Mouse (Mus musculus): ENCODE results near the gene Egr4. TPM values are rescaled to one million over a fixed set of nuclear protein-coding genes. Genes with fewer than 3 reads are reported as not detected.

Egr4 gene
- polyA plus RNA-seq (2015; fragmentation: Nextera tagmentation; extraction: Ambion mirVana): not detected in 2 replicates

DNA sequence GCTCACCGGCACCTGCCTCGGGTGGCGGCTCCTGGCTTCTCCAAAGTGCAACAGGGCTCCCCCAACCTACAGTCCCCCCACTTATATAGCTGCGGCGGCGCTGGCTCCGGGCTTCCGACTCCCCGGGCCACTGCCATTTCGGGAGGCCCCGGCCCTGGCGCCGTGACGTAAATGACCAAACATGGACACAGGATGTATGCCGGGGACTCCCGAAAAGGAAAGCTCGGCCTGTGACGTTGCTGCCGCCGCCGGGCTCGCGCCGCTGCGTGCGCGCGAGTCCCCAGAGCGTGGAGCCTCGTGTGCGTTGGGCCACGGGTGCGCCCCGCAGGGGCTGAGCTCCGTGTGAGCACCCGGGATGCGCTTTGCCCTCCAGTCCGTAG lies at the start of gene Egr4:
TSS of gene Egr4 (minus strand) at position 59 of the 380 bp plus-strand sequence.
- DNase-seq (ENCODE audit: low spot score) (peak; percentile 10), ATAC-seq (0 out of 2 replicates have a peak, but pooled peaks have one; percentile 33)
- no peak for TF ChIP-seq EP300 (IDR thresholded peaks at IDR 0.05)
- TF ChIP-seq CTCF (IDR thresholded peaks at IDR 0.05): no peak
- Histone ChIP-seq H3K27me3 (replicated peaks; ENCODE audit: insufficient read depth, low read length) (peaks cover 41% of the 10 kb centered on the region), H3K36me3 (ENCODE audit: insufficient read depth, low read length) (no peaks in the 10 kb centered on the region), H3K9me3 (ENCODE audit: low read length) (no peaks in the 10 kb centered on the region), H3K4me3 (ENCODE audit: low read depth, low read length) (peak within 1 kb of the TSS; percentile 32), H3K27ac (ENCODE audit: low read length) (no peak within 1 kb of the TSS), H3K9ac (replicated peaks; ENCODE audit: low read depth) (no peak within 1 kb of the TSS), H3K4me1 (ENCODE audit: insufficient read depth, low read depth, low read length) (no peaks in the 10 kb centered on the region), H3K4me2 (replicated peaks; ENCODE audit: low read depth, low read length) (peak within 1 kb of the TSS; percentile 58)
- WGBS: under 1% methylated on average over 37 of the region's 38 CpGs

DNA sequence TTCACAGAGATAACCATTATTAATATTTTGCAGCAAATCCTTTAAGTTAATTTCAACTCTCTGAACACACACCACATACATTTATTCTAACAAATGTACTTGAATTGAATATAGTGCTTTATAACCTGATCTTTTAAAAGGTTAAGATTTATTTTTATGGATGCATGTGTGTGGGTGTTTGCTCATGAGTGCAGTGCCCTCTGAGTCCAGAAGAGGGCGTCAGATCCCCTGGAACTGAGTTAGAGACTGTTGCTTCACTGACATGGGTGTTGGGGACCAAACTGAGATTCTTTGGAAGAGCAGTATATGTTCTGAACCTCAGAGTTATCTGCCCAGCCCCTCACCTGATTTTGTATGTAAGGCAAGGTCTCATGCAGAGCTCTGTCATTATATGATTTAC lies 49.0 kb upstream of the Egr4 start:
- H3K27me3 ChIP-seq (replicated peaks; ENCODE audit: insufficient read depth, low read length): no peaks in the 10 kb centered on the region
- H3K9me3 ChIP-seq (ENCODE audit: low read length): no peaks in the 10 kb centered on the region
- H3K9ac ChIP-seq (replicated peaks; ENCODE audit: low read depth): no peak overlapping the region
- WGBS: 3% methylated on average over 1 of the region's 1 CpGs
- H3K4me3 ChIP-seq (ENCODE audit: low read depth, low read length): no peak overlapping the region
- DNase-seq (ENCODE audit: low spot score) (no peak), ATAC-seq (no peak)
- no peaks in the 10 kb centered on the region for H3K4me1 ChIP-seq (ENCODE audit: insufficient read depth, low read depth, low read length)
- no peak overlapping the region for H3K4me2 ChIP-seq (replicated peaks; ENCODE audit: low read depth, low read length)
- no peak overlapping the region for H3K27ac ChIP-seq (ENCODE audit: low read length)
- no peaks in the 10 kb centered on the region for H3K36me3 ChIP-seq (ENCODE audit: insufficient read depth, low read length)
- TF ChIP-seq CTCF (IDR thresholded peaks at IDR 0.05): peak; percentile 6; the same call in 1 of the 2 replicates
- no peak for TF ChIP-seq EP300 (IDR thresholded peaks at IDR 0.05)

GRCm38 (mm10) chr6:85547642-85548041 lies 34.3 kb upstream of the Egr4 start:
- Histone ChIP-seq H3K27me3 (replicated peaks; ENCODE audit: insufficient read depth, low read length) (no peaks in the 10 kb centered on the region), H3K27ac (ENCODE audit: low read length) (no peak overlapping the region), H3K36me3 (ENCODE audit: insufficient read depth, low read length) (no peaks in the 10 kb centered on the region), H3K9ac (replicated peaks; ENCODE audit: low read depth) (no peak overlapping the region), H3K4me2 (replicated peaks; ENCODE audit: low read depth, low read length) (no peak overlapping the region), H3K9me3 (ENCODE audit: low read length) (no peaks in the 10 kb centered on the region), H3K4me3 (ENCODE audit: low read depth, low read length) (no peak overlapping the region), H3K4me1 (ENCODE audit: insufficient read depth, low read depth, low read length) (no peaks in the 10 kb centered on the region)
- WGBS: 77% methylated on average over 5 of the region's 5 CpGs
- no peak for DNase-seq (ENCODE audit: low spot score)
- TF ChIP-seq CTCF (IDR thresholded peaks at IDR 0.05) (no peak), EP300 (IDR thresholded peaks at IDR 0.05) (no peak)
- ATAC-seq: no peak

DNA sequence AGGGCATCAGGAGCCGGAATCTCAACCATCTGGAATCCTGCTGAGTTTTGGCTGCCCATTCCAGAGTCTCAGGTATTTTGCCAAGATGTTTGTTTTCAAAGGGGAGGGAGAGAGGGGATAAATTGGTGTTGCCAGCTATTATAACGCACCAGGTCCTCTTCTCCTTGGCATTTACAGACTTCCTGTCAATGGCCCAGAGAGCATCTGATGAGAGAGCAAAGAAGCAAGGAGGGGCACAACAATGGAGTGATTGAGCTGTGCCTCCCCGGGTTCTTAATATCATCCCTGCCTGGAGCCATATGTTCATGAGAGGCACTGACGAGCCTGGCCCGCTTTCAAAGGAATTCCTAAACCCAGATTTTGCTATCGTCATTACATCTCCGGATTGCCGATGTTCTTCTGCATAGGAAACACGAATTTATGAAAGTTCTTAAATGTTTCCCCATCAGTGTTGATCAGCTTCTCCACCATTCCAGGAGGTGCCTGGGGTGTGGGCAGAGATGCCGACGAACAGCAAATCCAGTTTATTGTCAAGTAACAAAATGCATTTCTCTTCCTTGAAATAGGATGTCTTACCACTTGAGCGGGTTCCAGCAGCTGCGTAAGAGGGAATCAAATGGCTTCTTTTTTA lies 31.0 kb upstream of the Egr4 start:
- no peaks in the 10 kb centered on the region for H3K4me1 ChIP-seq (ENCODE audit: insufficient read depth, low read depth, low read length)
- 73% methylated on average over 13 of the region's 13 CpGs for WGBS
- H3K27me3 ChIP-seq (replicated peaks; ENCODE audit: insufficient read depth, low read length): no peaks in the 10 kb centered on the region
- no peaks in the 10 kb centered on the region for H3K36me3 ChIP-seq (ENCODE audit: insufficient read depth, low read length)
- H3K9me3 ChIP-seq (ENCODE audit: low read length): no peaks in the 10 kb centered on the region
- no peak for DNase-seq (ENCODE audit: low spot score)
- H3K4me2 ChIP-seq (replicated peaks; ENCODE audit: low read depth, low read length): no peak overlapping the region
- H3K27ac ChIP-seq (ENCODE audit: low read length): no peak overlapping the region
- TF ChIP-seq EP300 (IDR thresholded peaks at IDR 0.05): no peak
- TF ChIP-seq CTCF (IDR thresholded peaks at IDR 0.05): no peak
- no peak overlapping the region for H3K9ac ChIP-seq (replicated peaks; ENCODE audit: low read depth)
- no peak overlapping the region for H3K4me3 ChIP-seq (ENCODE audit: low read depth, low read length)
- ATAC-seq: no peak

DNA sequence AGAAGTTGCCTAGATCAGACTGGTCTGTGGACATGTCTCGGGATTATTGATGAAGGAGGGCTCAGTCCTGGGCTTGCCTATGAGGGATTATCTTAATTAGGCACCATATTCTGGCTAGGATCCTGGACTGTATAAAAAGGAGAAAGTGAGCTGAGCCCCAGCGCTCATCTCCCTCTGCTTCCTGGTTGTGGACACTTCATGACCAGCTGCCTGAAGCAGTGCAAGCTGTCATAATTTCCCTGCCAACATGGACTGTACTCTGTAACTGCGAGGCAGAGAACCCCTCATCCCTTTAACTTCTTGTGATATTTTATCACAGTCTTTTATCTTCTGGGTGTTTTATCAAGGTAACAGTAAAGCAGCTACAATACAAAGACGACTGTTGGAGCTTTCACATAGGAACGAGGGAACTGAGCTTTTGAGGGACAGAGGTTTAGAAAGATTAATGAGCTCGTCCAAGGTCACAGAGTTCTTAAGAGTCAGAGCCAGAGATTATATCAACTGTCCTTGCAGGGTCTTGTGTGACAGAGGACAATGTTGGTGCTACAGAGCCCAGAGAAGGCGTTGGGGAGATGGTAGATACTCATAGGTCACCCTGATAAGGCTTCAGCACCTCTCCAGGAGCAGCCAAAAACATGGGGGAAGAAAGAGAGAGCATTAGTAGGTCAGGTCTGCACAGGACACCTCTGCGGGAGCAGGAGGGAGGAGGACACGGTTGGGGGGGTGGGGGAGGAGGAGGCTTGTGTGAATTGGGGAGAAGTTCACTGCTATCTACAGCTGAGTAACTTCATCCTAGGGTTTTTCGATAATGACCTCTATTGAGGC lies 30.2 kb upstream of the Egr4 start:
- DNase-seq (ENCODE audit: low spot score) (no peak), ATAC-seq (no peak)
- H3K4me3 ChIP-seq (ENCODE audit: low read depth, low read length): no peak overlapping the region
- H3K9ac ChIP-seq (replicated peaks; ENCODE audit: low read depth): no peak overlapping the region
- no peaks in the 10 kb centered on the region for H3K4me1 ChIP-seq (ENCODE audit: insufficient read depth, low read depth, low read length)
- H3K27ac ChIP-seq (ENCODE audit: low read length): no peak overlapping the region
- H3K9me3 ChIP-seq (ENCODE audit: low read length): no peaks in the 10 kb centered on the region
- 61% methylated on average over 10 of the region's 10 CpGs for WGBS
- H3K27me3 ChIP-seq (replicated peaks; ENCODE audit: insufficient read depth, low read length): no peaks in the 10 kb centered on the region
- no peak overlapping the region for H3K4me2 ChIP-seq (replicated peaks; ENCODE audit: low read depth, low read length)
- no peaks in the 10 kb centered on the region for H3K36me3 ChIP-seq (ENCODE audit: insufficient read depth, low read length)
- no peak for TF ChIP-seq CTCF (IDR thresholded peaks at IDR 0.05)
- no peak for TF ChIP-seq EP300 (IDR thresholded peaks at IDR 0.05)

DNA sequence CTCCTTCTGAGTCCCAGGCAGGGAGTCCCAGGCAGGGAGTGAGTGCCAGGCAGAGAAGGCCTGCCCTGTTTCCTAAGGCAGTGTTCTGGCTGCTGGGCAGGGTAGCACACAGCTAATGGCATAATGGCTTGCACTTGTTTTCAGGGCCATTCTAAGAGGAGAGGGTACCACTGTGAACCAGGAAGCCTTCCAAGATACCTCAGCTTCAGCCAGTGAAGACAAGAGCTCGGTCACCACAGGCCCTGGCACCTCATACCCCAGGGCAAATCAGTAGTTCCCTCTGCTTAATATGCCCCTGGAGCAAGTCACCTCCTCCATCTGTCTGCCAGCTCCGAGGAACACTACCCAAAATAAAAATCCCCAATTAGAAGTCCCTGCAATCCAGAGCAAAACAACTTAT lies 9.4 kb upstream of the Egr4 start:
- no peak overlapping the region for H3K27ac ChIP-seq (ENCODE audit: low read length)
- H3K36me3 ChIP-seq (ENCODE audit: insufficient read depth, low read length): no peaks in the 10 kb centered on the region
- H3K4me3 ChIP-seq (ENCODE audit: low read depth, low read length): no peak overlapping the region
- 55% methylated on average over 2 of the region's 2 CpGs for WGBS
- no peak for TF ChIP-seq EP300 (IDR thresholded peaks at IDR 0.05)
- TF ChIP-seq CTCF (IDR thresholded peaks at IDR 0.05): no peak
- no peak for ATAC-seq
- H3K4me2 ChIP-seq (replicated peaks; ENCODE audit: low read depth, low read length): no peak overlapping the region
- H3K27me3 ChIP-seq (replicated peaks; ENCODE audit: insufficient read depth, low read length): no peaks in the 10 kb centered on the region
- no peak for DNase-seq (ENCODE audit: low spot score)
- no peak overlapping the region for H3K9ac ChIP-seq (replicated peaks; ENCODE audit: low read depth)
- H3K4me1 ChIP-seq (ENCODE audit: insufficient read depth, low read depth, low read length): no peaks in the 10 kb centered on the region
- H3K9me3 ChIP-seq (ENCODE audit: low read length): no peaks in the 10 kb centered on the region
